Mouse (Mus musculus) 416B (cell line): Measurements from ENCODE around the gene Gm6993.

Experiments used
- DNase-seq: peaks from one replicate; pipeline ENCODE4 v3.0.0; 2011; ENCODE audit warnings: low read depth

Gm6993 gene

DNA sequence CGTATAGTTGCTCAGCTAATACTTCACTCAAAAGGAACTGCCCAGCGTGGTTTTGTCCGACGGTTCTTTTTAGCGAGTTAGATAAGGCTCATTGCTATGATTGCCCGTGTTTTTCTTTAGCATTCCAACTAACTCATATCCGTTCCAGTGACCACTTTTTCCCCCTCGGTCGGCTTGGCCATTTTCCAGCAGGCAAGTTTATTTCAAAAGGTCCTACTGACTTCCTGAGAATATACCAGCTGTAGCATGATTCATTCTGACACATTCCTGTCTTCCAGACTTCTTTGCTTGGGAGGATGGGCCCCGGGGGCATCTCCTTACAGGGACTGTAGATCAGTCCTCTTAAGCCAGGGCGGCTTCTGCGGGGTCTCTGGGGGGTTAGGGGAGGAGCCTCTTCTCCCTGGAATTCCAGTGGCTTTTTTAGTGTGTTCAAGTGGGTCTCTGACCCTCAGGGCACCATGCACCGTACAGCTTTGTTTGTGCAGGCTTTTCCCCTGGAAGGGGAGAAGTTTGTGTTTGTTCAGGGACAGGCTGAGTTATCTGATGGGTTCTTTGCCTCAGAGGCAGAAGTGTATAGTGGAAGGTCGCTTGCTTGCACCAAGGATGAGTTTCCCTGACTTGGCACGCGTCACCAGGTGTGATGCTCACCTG lies 30.9 kb downstream of the Gm6993 start:
- DNase-seq: peak; percentile 95

DNA sequence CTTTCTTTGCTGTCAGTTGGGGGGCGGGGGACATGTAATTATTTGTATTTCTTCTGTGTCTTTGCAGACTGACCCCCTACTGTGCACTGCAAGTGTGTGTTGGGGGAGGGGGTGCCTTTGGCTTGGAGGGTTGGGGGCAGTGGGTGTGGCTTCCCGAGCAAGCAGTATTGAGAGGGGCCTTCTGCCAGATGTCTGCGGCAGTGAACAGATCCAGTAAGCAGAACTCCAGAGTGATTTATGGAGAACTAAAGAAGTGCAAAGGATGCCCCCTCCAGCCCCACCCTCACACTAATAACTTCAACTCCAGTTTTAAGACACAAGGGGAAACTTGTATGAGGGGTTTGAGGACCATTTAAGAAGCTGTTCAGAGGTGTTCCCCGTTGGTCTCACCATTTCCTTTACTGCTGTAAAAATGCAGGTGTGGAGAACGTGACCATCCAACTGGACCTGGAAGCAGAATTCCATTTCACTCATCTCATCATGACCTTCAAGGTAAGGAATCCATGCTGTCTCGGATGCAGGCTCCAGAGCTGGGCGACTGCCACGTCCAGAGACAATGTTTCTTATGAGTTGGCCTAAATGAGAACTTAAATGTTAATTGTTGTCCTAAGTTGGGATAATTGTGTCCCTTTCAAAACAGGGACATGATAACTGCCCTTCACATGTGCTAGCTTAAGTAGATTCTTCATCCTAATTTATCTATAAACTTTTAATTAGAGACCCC lies 31.6 kb downstream of the Gm6993 start:
- DNase-seq: no peak

DNA sequence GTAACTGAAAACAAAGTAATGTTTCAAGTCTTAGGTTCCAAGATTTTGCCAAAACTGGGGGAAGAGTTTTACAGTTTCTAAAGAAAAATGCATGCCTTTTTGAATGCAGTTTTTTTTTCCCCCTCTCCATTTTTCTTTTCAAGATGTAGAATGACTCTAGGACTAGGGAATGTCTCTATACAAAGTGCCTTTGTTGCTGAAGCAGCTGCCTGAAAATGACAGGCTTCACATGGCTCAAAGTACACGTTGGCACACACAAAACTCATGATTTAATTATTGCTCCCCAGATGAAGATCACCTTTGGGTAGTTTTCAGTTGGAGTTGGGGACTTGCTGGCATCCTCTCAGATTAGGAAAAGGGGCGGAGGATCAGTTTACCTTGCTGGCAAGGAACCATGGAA lies 32.3 kb downstream of the Gm6993 start:
- no peak for DNase-seq

DNA sequence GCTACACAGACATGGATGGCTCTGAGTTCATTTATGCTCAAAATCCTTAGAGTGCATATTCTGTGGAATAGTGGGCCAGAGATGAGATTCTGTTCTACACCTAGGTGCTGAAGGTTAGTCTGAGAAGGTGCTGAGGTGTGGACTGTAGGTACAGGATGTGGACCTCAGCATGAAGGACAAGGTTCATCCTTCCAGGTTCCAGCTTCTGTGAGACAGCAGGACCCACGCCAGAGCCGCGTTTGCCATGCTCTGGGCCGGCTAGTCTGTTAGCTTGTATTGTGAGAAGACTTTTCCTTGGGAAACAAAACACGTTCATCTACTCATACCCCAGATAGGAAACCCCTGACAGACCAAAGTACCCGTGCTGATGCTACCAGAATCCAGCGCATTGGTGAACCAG lies 33.1 kb downstream of the Gm6993 start:
- DNase-seq: no peak

DNA sequence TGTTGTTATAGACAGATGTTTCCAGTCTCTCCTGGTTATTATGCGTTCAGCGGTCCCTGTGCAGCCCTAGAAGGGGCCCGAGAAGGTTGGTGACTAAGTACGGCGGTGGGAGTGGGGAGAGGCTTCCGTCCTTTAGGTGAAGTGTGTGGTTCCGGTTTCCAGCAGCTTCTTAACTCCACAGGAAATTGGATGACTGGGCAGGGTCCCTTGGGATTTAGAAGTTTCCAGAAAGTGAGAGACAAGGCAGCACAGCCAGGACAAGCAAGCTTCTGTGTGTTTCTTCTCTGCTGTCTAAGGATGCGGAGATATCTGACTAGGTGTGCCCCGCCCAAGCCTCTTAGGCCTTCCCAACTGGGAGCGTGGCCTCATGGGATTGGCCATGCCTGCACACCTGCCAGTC lies 34.8 kb downstream of the Gm6993 start:
- DNase-seq: no peak

DNA sequence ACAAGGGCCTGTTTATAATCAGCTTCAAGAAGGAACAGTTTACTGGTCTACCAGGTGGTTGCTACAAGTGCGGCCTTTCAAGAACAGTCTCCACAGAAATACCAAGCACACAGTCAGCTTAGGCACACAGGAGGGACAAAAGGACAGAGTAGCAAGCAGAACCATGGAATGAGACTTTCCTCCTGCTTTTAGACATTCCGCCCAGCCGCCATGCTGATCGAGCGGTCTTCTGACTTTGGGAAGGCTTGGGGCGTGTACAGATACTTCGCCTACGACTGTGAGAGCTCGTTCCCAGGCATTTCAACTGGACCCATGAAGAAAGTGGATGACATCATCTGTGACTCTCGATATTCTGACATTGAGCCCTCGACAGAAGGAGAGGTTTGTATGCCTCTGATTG lies 37.7 kb downstream of the Gm6993 start:
- DNase-seq: no peak

DNA sequence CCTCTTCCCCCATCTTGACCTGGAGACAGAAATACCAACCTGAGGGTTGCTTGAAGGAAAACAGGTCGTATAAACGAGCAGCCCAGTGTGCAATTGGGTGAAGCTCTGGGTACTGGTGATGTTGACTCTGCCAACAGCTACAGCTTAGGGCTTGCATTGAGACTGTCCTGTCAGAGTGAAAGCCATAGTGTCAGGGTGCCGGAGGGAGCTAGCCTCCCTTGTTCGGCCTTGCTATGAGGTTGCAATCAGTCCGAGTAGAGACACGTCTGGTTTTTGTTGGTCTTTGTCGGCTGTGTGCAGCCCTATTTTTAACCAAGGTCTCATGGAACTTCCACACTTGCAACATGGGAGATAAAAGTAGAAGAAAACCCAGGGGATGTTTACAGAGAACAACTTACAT lies 39.7 kb downstream of the Gm6993 start:
- DNase-seq: no peak

DNA sequence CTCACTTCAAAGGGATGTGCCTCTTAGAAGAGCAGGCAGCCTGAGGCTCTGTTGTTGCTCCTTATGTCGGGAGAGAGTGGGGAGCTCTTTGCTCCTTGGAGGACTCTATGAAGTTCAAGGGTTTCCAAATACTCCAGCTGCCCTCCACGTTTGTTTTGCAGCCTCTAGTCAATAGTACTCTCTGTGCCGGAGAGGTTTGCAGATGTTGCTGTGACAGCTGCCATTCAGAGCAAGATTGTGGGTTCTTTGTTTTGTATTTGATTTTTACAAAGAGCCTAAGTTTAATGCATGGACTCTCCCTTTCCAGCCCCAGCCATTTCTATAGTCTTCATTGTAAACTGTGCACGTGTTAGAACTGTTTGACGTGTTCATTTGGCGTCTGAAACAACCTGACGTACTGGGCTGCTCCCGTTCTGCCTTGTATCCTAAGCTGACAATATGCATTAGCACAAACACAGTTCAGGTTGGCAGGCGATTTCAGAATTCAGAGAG lies 40.6 kb downstream of the Gm6993 start:
- no peak for DNase-seq

DNA sequence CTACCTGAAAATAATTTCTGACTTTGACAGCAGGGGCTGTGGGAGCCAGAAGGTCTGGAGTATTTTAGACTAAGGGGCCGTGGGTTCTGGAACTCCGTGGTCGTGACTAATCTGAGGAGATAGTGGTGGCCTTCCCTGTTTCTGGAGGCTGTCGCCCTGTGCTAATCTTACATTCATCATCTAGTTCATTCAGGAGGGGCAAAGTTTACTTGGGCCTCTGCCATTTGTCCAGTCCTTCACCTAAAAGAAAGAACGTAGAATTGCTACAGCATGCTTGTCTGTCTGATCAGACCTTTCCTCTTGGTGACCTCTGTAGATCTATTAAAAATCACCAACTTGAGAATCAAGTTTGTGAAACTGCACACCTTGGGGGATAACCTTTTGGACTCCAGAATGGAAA lies 41.7 kb downstream of the Gm6993 start:
- DNase-seq: no peak

DNA sequence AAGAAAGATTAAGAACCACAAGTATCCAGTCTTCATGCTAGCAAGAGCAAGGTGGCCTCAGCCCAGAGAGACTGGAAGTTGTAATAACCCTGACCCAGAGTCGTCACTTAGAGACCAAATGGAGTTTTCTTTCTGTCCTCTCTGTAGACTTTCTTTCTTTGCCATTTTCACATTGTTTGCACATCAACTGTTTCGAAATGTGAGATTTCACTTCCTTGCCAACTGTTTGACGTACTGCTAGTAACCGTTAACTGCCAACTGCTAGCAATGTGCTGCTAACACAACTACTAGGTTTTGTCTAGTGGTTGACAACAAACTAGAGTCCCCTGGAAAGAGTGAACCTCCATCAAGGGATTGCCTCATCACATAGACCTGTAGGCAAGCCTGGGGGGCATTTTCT lies 42.6 kb downstream of the Gm6993 start:
- peak; percentile 32 for DNase-seq

DNA sequence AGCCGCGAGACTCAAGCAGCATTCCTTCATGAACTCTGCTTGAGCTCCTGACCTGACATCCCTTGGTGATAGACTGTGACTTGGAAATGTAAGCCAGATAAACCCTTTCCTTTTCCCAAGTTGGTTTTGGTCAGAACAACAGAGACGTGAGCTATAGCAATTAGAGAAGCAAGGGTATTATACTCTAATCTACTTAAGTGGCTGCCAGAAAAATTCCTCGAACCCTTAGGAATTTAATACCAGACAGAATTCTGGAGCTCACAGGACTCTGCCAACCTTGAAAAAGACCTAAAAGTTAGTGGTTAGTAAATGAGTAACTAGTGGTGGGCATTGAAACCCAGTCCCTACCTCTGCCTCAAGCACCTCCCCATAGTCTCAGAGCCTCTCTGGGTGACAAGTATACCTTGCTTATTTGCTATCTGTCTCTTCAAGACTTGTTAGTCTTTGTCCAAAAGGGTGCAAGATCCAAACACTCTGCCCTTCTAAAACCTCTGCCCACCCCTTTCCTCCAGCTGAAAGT lies 43.1 kb downstream of the Gm6993 start:
- DNase-seq: no peak

DNA sequence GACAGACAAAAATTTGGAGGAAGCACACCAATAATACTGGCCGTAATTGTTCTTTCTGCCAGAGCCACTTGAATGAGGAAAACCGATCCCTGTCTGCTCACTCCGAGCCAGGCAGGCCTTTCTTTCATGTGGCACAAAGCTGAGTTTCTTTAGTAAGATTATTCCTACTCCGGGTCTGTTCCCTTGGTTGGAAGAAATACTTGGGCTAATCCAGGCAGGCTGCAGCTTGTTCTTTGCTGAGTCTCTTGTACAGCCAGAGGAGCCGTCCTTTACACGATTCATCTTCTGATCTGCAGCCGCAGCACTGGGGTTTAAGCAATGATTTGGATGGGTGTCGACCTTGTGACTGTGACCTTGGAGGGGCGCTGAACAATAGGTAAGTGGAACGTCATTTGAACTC lies 48.5 kb downstream of the Gm6993 start:
- DNase-seq: no peak
